Mouse (Mus musculus): ENCODE results near the gene Ppa1.

The Ppa1 gene

DNA sequence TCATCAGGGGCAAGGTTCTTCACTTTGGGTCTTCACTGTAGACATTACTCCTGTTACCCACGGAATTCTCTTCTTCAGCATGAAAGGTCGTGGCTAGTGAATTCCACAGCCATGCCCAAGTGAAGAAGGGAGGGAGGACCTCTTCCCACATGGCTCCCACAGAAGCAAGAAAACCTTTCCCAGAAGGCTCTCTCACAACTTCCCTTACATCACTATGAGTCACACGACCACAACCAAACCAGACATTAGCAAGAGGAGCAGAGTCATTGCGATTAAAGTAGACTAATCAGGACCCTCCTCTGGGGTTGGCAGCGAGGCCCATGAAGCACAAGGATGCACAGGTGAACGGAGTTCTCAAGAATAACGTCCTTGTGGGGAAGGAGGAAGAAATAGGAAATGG lies 11.3 kb upstream of the Ppa1 start:
- in situ Hi-C loops (cut with MboI; ENCODE audit: unreplicated experiment in 2 of 2) = no loop called here

DNA sequence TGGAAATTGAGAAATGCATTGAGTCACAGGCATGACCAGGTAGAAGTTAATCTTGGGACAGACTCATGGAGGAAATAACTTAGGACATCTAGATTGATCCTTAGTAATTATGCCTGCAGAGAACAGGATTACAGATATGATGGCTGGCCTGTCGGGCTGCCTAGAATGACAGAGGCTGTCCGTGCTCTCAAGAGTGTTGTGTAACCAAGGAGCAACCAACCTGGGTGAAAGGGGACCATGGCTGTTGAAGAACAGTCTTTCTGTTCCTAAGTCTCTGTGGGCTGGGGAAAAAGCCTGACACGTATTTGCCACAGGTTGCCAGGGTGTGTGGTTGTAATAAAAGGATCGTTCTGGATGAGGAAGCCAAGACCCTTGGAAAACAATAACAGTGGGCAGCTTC lies 8.0 kb upstream of the Ppa1 start:
- in situ Hi-C loops (cut with MboI; ENCODE audit: unreplicated experiment in 2 of 2) = no loop called here

GRCm38 (mm10) chr10:61646557-61646956 lies 1.8 kb upstream of the Ppa1 start:
- in situ Hi-C loops (cut with MboI; ENCODE audit: unreplicated experiment in 2 of 2) = no loop called here

- in situ Hi-C loops (cut with MboI; ENCODE audit: unreplicated experiment in 2 of 2) = no loop called here
Observed at GRCm38 (mm10) chr10:61648737-61649645, 639 bp downstream of the Ppa1 start.

GRCm38 (mm10) chr10:61654105-61654504 lies 5.8 kb downstream of the Ppa1 start:
- in situ Hi-C loops (cut with MboI; ENCODE audit: unreplicated experiment in 2 of 2) = no loop called here

DNA sequence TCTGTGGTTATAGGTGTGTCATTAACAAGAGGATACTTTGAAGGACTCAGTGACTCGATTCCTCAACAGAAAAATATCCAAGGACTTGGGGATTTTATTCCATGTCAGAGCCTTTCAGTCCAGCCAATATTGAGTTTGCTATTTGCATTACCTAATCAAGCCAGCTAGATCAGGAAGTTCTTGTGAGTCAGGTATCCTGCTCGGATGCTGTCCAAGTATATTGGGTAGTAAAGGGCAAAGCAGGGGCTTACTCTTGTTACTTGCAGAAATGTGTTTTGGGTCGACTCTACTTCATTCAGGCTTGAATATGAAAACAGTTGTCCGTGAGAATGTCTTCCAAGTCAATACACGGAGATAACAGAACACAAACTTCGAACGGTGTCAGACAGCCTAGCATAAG lies 6.3 kb downstream of the Ppa1 start:
- in situ Hi-C loops (cut with MboI; ENCODE audit: unreplicated experiment in 2 of 2) = loop anchor here (5.0 kb wide), 3 partner anchors 47 to 457 kb away; no protein-coding TSS in a partner anchor

DNA sequence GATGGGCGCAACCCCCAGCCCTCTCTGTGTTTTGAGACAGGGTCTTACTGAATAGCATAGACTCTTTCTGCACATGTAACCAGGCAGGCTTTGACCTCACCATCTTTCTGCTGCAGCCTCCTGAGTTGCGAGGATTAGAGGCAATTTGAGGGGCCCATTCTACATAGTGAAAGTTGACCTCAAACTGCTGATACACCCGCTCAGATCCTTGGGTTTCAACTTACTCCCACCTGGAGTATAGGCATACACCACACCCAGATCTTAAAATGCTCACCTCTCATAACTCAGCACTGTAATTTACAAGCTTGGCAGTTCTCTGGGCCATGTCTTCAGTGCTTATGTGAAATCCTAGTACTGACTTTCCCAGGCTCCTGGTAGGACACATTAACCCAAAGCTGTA lies 6.8 kb downstream of the Ppa1 start:
- in situ Hi-C loops (cut with MboI; ENCODE audit: unreplicated experiment in 2 of 2) = loop anchor here (5.0 kb wide), 3 partner anchors 48 to 458 kb away; no protein-coding TSS in a partner anchor

DNA sequence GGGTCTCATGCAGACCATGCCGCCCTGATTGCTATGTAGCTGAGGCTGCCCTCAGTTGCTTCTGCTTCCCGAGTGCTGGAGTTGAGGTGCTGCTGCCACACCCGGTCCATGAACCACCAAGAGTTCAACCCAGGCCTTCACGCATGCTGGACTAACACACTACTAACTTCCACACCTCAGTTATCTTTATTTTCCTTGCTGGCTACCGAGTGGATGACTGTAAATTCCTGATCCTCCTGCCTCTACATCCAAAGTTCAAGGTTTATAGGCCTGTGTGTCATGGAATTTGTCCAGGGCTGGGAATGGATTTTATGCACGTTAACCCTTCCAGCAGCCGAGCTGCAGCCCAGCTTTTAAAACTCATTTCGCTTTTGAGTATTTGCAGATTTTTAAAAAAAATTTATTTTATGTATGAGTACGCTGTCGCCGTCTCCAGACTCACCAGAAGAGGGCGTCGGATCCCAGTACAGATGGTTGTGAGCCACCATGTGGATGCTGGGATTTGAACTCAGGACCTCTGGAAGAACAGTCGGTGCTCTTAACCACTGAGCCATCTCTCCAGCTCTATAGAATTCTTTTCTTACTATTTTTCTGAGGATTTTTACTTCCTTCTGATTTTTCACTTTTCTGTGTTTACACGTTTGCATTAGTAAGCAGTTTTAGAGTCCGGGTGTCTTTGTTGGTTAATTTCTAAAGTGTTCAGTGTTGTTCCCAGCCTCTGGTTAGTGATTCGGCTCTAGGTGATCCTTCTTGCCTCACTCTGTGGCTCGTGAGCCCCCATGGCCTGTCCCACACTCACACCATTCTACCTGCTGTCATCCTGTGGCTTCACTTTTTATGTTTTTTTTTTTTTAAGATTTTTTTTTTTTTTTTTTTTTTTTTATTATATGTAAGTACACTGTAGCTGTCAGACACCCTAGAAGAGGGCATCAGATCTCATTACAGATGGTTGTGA lies 8.9 kb downstream of the Ppa1 start:
- in situ Hi-C loops (cut with MboI; ENCODE audit: unreplicated experiment in 2 of 2) = loop anchor here (5.0 kb wide), 3 partner anchors 50 to 460 kb away; no protein-coding TSS in a partner anchor

GRCm38 (mm10) chr10:61657985-61658384 lies 9.6 kb downstream of the Ppa1 start:
- in situ Hi-C loops (cut with MboI; ENCODE audit: unreplicated experiment in 2 of 2) = loop anchor here (5.0 kb wide), 3 partner anchors 51 to 461 kb away; no protein-coding TSS in a partner anchor

DNA sequence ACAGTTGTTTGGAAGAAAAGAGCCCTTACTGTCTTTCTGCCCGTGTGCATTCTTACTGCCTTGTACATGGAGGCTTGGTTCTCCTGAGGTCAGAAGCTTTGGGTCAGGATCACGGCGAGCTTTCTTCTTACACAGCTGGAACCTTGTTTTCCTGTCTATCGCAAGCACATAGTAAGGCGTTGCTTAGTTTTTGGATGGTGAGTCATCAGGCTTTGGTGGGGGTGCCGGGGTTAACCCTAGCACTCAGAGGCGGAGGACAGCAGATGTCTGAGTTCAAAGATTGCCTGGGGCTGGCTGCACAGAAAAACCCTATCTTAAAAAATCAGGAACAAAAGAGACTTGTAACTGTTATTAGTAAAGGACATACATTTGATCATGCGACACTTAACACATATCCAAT lies 13.5 kb downstream of the Ppa1 start:
- in situ Hi-C loops (cut with MboI; ENCODE audit: unreplicated experiment in 2 of 2) = loop anchor here (5.0 kb wide), 2 partner anchors 195 to 465 kb away; no protein-coding TSS in a partner anchor

- in situ Hi-C loops (cut with MboI; ENCODE audit: unreplicated experiment in 2 of 2) = loop anchor here (5.0 kb wide), 2 partner anchors 195 to 465 kb away; no protein-coding TSS in a partner anchor
Observed at GRCm38 (mm10) chr10:61662391-61662988, 14.1 kb downstream of the Ppa1 start.

GRCm38 (mm10) chr10:61665111-61665510 lies 16.8 kb downstream of the Ppa1 start:
- in situ Hi-C loops (cut with MboI; ENCODE audit: unreplicated experiment in 2 of 2) = no loop called here

DNA sequence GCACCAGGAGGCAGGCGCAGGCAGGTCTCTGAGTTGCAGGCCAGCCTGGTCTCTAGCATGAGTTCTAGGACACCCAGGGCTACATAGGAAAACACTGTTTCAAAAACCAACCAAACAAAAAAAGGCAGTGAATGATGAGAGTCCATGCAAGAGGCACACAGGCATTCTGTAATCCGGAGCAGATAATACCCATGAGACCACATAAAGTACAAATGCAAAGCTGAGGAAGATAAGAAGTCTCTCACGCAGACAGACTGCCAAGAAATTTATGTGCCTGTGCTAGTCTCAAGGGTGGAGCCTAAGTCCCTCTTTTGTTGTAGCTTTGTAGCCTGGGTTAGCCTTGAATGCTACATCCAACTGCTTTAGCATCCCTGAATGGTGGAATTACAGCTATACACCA lies 17.3 kb downstream of the Ppa1 start:
- in situ Hi-C loops (cut with MboI; ENCODE audit: unreplicated experiment in 2 of 2) = no loop called here

DNA sequence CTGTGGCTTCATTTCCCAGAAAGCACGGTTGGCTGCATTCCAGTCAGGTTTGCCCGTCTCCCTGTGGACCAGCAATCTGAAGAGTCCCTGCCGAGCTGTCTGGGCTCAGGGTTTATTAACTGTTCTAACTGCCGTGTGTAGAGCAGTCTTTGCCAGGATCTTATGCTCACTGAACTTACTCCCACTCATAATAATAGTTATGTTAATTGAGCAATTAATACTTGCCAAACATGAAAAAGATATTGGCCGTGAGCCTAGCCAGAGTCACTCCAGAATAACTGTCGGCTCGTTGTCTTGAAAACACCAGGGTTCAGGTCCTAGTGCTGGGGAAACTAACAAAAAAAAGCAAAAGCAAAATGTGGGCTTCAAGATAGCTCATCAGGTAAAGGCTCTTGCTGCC lies 20.9 kb downstream of the Ppa1 start:
- in situ Hi-C loops (cut with MboI; ENCODE audit: unreplicated experiment in 2 of 2) = no loop called here

DNA sequence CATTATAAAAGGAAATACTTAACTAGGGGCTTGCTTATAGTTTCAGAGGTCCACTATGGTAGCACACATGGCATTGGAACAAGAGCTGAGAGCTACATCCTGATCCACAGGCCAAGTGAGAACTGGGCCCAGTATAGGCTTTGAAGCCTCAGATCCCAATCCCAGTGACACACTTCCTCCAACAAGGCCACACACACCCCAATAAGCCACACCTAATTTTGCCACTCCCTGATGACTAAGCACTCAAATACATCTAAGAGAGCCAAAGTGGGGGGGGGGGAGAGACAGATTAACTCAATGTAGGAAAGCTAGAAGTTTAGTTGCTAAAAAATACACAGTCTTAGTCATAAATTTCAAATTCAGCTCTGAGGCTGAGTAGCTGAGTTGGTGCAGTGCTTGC lies 21.5 kb downstream of the Ppa1 start:
- in situ Hi-C loops (cut with MboI; ENCODE audit: unreplicated experiment in 2 of 2) = no loop called here

- in situ Hi-C loops (cut with MboI; ENCODE audit: unreplicated experiment in 2 of 2) = no loop called here
Observed at GRCm38 (mm10) chr10:61670758-61671157, 22.4 kb downstream of the Ppa1 start.

GRCm38 (mm10) chr10:61675935-61676334 lies 27.6 kb downstream of the Ppa1 start:
- in situ Hi-C loops (cut with MboI; ENCODE audit: unreplicated experiment in 2 of 2) = loop anchor here (25.0 kb wide), 3 partner anchors 786 to 1789 kb away; partner anchors contain the start of gene Dnajb12 (in 1 of the 2)

- in situ Hi-C loops (cut with MboI; ENCODE audit: unreplicated experiment in 2 of 2) = loop anchor here (25.0 kb wide), 3 partner anchors 783 to 1792 kb away; partner anchors contain the start of gene Dnajb12 (in 1 of the 2)
Observed at GRCm38 (mm10) chr10:61679545-61679944, 31.2 kb downstream of the Ppa1 start.

DNA sequence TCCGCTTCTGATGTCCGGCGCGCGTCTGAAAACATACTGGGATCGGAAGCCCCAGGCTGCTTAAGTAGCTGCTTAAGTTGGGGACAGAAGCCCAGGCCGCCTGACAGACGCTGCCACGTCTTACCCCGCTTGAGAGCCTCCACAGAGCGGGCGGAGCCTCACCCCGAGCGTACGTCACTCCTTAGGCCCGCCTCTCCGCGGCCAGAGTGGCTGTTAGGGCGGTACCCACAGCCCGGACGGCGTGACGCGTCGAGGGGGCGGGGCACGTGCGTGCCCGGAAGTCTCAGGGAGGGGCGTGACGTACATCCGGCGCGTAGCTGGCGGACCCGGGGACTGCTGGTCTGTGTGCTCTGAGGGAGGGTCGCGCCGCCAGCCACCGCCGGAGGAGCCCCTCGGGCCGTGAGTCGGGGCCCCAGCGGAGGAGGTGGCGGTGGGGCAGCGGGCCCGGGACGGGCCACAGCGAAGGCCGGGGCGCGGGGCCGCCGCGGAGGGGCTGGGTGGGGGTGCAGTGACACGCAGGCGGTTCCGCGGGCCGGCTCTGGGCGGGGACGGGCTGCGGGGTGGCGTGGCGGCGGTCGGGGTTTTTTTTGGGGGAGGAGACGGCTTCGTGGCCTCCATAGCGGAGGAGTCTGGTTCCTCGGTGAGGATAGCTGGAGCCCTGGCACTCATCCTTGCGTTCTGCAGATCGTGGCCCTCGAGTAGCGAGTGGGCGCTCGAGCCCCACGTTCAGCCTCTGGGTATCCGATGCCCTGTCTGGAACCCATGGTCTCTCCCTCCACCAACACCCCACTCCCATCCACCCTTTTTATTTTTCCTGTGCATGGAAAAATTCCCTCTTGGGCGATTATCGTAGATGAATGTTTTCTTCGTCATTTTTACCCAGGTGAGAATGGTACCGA lies 31.9 kb downstream of the Ppa1 start, which contains the start of gene Sar1a:
Gene Sar1a, plus strand, starts transcription at position 285 of the 899 bp plus-strand sequence.
- in situ Hi-C loops (cut with MboI; ENCODE audit: unreplicated experiment in 2 of 2) = loop anchor here (25.0 kb wide), 3 partner anchors 782 to 1793 kb away; partner anchors contain the start of gene Dnajb12 (in 1 of the 2)

Measured in v-Abl transformed pro-B cells (cell line).